Mouse (Mus musculus) cortical plate, adult 2 months (tissue): ENCODE measurements around the gene Serinc4.
"Not testable (repeated sequence)": the region's sequence is repeated elsewhere in the genome, so short reads cannot be mapped to it uniquely, and the experiment has no call there.

Experiments
- CTCF ChIP-seq: fragments of 200-500 bp; IDR thresholded peaks from 2 replicates; pipeline ENCODE4 v1.5.1; 2011; ENCODE audit warnings: mild to moderate bottlenecking, control low read depth, low read length; ENCODE audit not compliant: insufficient read depth; ENCODE audit errors: extremely low read depth
- POLR2A ChIP-seq: fragments of 200-500 bp; IDR thresholded peaks from 2 replicates; pipeline ENCODE4 v1.6.1; 2011; ENCODE audit warnings: mild to moderate bottlenecking, low read length, control low read depth; ENCODE audit not compliant: insufficient read depth; ENCODE audit errors: extremely low read depth

DNA sequence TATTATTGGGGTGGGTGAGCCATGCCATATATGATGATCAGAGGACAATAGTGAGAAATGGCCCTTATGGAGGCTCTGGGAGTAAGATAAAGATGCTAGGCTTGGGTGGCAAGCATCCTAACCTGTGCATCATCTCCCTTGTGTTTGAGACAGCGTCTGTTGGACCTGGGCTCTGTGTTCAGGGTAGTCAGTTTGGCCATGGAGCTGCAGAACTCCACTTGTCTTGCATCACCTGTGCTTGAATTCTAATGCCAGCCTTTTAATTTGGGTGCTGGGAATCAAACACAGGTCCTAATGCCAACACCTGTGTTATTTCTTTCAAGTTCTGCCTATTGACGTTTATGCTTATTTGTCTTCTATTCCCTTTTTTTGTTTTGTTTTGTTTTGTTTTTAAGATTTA is 18.7 kb upstream of the Serinc4 start:
- not testable (repeated sequence) for TF ChIP-seq POLR2A, CTCF
